Mouse (Mus musculus): ENCODE measurements at regions not wholly inside any gene's neighbourhood (a gene's known extent, or its start where the extent isn't known, plus 50 kb on each side); places are given as distances from the start of the nearest gene placed in this dataset.

DNA sequence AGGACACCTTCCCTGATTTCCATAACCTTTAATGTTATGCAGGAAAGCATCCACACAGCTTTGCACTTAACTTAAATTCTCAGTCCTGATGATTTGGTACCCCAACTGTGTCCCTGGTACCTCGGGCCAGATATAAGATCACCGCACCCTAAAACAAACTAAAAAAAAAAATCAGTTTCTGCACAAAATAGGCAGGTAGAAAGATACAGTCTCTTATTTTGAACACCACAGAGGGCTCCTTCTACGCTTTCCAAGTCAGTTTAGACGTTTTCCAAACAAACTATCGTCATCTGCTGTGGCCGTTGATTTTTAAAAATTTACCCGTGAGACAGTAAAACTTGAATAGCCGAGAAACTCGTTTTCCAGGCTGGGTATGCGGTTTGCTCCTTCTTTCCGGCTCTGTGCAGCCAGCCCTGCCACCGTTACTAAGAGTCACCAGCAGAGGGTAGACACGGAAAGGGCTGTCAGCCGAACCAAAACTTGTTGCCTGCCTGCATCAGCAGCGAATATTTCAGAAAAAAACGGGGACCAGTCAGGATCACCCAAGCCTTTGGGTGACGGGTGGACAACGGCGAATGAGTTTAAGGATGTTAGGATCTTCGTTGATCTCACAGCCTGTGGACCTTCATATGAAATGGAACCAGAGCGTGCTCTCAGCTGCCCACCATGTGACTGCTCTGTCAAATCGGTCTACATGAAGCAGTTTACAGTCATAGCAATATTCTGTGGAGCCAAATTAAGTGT, 74.4 kb upstream of the Gpc5 start:
- DNase-seq, result peak; percentile 57

DNA sequence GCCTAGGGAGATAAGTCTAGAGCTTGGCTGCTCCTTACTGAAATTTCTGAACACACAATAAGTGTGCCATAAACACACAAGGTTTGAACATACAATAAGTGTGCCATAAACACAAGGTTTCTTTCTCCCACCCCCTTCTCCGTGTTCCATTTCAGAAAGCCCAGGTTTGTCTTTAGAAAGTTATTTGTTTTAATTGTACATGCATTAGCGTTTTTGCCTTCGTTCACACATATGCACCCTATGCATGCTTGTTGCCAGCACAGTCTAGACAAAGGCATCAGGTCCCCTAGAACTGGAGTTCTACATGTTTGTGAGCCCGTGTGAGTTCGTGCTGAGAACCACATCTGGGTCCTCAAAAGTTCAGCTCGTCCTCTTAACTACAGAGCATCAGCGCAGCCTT, 64.0 kb upstream of the Gpc5 start:
- no peak for DNase-seq

- no peak for DNase-seq
Measured at GRCm38 (mm10) chr14:115031734-115032133, 60.3 kb upstream of the Gpc5 start.

DNA sequence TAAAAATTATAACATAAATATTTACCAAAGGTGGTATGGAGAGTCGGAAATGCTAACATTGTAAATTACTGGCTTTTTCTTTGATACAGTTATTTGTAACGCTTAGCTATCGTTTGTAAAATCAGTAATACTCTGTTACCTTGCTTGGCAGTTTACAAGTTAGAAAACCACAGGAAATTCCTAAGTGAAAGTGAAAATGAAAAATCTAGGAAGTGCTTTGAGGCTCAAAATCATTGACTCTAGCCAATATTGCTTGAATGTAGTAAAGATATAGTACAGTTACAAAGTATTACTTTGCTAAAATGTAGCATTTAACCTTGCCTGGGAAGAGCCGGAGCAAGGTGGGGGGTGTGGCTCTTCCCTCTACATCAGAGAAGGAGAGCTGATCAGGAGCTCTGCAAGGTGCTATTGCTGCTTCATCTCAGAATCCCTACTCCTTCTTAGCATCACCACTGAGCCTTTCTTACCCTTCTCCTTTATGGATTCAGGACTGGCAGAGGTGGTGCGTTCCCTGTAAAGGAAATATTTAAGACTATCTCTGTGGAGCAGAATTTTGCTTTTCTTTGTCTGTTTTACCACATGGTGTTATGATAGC, 58.5 kb upstream of the Gpc5 start:
- DNase-seq, result no peak

GRCm38 (mm10) chr14:115034718-115035437, 57.1 kb upstream of the Gpc5 start:
- no peak for DNase-seq

GRCm38 (mm10) chr14:115037086-115037793, 54.8 kb upstream of the Gpc5 start:
- no peak for DNase-seq

GRCm38 (mm10) chr14:115038788-115039187, 53.2 kb upstream of the Gpc5 start:
- DNase-seq, result no peak

- no peak for DNase-seq
Measured at GRCm38 (mm10) chr14:115039524-115039923, 52.5 kb upstream of the Gpc5 start.

DNA sequence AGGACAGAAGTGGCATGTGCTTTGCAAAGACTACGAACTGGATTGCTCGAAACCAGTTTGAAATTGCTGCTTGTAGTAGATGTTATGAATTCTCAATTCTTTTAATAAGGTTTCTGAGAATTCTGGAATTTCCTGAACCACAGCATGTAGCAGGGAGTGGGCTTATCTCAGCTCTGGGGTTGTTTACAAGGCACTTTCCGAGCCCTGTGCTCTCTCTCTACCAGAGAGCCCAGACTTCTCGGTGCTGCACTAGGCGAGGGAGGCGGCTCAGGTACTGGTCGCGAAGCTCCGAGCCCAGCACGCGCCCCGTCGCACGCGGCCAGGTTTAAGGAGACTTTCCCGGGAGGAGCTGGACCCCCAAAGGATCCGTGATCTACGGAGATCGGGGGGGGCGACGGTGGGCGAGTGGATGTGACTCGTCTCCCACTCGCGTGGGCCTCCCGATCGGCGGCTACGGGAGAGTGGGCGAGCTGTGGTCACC, 51.9 kb upstream of the Gpc5 start:
- DNase-seq, result peak; percentile 64

DNA sequence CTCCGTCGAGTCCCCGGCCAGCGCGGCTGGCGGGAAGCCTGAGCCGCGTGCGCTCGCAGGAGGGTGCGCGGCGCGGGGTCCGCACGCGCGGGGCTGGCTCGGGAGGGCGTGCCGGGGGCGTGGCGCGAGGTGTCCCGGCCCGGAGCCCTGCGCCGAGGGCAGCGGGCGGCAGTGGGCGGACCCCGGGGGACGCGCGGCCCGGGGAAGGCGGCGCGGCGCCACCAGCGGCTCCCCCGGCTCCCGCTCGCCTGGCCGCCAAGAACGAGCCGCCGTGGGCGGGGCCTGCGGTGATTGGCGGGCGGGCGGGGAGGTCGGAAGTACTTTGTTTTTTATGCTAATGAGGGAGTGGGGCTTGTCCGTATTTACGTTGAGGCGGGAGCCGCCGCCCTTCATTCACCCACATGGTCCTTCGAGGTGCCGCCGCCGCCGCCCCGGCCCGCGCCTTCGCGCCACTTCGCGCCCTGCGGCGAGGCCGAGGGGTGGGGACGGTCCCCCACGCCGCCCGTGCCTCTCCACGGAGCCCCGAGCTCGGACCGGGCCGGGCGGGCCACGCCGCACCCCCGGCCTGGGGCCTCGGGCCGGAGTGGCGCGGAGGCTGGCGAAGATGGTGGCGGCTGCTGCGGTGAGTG, 51.3 kb upstream of the Gpc5 start:
- DNase-seq, result peak; percentile 94

DNA sequence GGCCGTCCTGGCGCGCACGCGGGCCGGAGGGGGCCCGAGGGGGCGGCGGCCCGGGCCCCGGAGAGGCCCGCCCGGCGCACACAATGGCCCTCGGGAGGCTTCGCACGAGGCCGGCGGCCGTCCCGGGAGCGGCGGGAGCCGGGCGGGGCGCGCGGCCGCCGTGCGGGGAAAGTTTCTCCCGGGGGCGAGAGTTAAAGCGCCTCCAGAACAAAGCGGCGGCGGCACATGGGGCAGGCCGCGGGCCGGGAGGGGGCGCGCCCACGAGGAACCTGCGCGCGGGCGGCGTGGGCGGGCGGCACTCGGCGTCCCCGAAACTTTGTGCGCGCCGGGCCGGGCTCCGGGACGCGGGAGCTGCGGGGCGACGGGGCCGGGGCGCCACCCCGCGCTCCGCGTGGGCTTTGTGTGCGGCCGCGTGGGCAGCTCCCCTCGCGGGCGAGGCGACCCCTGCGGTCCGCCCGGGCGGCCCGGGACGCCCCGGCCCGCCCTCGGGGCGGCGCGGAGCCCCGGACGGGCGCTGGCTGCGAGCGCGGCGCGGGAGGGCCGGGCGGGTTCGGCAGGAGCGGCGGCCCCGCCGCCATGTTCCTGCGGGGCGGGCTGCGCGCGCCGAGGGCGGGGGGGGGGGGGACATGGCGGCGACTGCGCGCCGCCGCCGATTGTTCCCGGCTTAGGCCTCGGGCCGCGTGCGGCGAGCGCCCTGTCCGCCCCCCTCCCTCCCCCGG, 50.5 kb upstream of the Gpc5 start:
- DNase-seq, result peak; percentile 12

DNA sequence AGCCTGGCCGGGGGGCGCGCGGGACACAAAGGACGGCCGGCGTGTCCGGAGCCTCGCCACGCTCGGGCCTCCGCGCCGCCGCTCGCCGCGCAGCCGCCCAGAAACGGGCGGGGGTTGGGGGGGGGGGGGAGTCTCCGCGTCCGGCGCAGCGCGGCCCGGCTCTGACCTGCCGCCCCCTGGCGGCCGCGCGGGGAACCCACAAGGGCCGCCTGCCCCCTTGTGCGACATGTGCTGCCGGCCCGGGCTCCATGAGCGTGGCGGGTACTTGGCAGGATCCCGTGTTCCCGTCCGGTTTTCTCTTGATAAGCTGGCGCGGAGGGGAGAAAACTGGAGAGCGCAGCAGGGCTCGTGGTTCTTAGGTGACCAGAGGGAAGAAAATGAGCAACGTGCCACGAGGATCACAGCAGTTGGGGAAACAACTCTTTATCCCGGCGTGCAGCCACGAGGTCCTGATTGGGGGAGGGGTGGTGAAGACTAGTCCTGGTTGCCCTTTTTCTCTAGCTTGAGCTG, 49.9 kb upstream of the Gpc5 start:
- DNase-seq, result peak; percentile 88
